Mouse (Mus musculus): ENCODE measurements around the gene Ncoa1.
"Not testable (repeated sequence)": the region's sequence is repeated elsewhere in the genome, so short reads cannot be mapped to it uniquely, and the experiment has no call there.

GRCm38 (mm10) chr12:4240281-4240680 is 236.7 kb downstream of the Ncoa1 start:
- not testable (repeated sequence) for TF ChIP-seq EP300, CTCF (IDR thresholded peaks at IDR 0.05; ENCODE audit: low read depth)
